Mouse (Mus musculus) C2C12 (cell line): ENCODE measurements around the gene Ppp2r3a. TPM values are rescaled to one million over a fixed set of nuclear protein-coding genes. Genes with fewer than 3 reads are reported as not detected.

Experiments used
- H3K27me3 ChIP-seq: one replicate; pipeline ENCODE4 v1.6.1; 2011; ENCODE audit not compliant: control insufficient read depth, insufficient read depth, insufficient read length
- H3K36me3 ChIP-seq: one replicate; pipeline ENCODE4 v1.6.1; 2011; ENCODE audit not compliant: control insufficient read depth, insufficient read depth
- H3K4me3 ChIP-seq: one replicate; pipeline ENCODE4 v1.5.1; 2011; ENCODE audit warnings: mild to moderate bottlenecking, control low read depth; ENCODE audit not compliant: poor library complexity, insufficient read depth, severe bottlenecking
- H3K79me2 ChIP-seq: one replicate; pipeline ENCODE4 v1.6.1; 2011; ENCODE audit not compliant: control insufficient read depth, insufficient read depth
- H3K79me3 ChIP-seq: one replicate; pipeline ENCODE4 v1.6.1; 2011; ENCODE audit warnings: low read depth, control low read depth
- H3ac ChIP-seq: one replicate; pipeline ENCODE3; 2011; ENCODE audit warnings: low read depth; ENCODE audit not compliant: control insufficient read depth, insufficient read length
- CEBPB ChIP-seq: IDR thresholded peaks from one replicate; pipeline ENCODE4 v1.6.1; 2011; ENCODE audit warnings: low read depth, mild to moderate bottlenecking, control low read depth, moderate library complexity
- CTCF ChIP-seq: IDR thresholded peaks from one replicate; pipeline ENCODE4 v1.5.1; 2011; ENCODE audit not compliant: control insufficient read depth, insufficient read depth, insufficient read length
- FOSL1 ChIP-seq: IDR thresholded peaks from one replicate; pipeline ENCODE4 v1.8.0; 2011; ENCODE audit warnings: mild to moderate bottlenecking, low read length; ENCODE audit not compliant: poor library complexity, insufficient read depth, severe bottlenecking
- MAX ChIP-seq: IDR thresholded peaks from one replicate; pipeline ENCODE4 v1.6.1; 2011; ENCODE audit warnings: mild to moderate bottlenecking, control low read depth
- MYOD1 ChIP-seq: IDR thresholded peaks from one replicate; pipeline ENCODE4 v1.6.1; 2011; ENCODE audit warnings: low read depth; ENCODE audit not compliant: control insufficient read depth, insufficient read length
- MYOG ChIP-seq: IDR thresholded peaks from one replicate; pipeline ENCODE4 v1.6.1; 2011; ENCODE audit not compliant: control insufficient read depth, insufficient read length; ENCODE audit errors: extremely low read depth
- USF1 ChIP-seq: IDR thresholded peaks from one replicate; pipeline ENCODE4 v1.6.1; 2011; ENCODE audit warnings: low read depth, mild to moderate bottlenecking, control low read depth, moderate library complexity
- polyA plus RNA-seq: library from polyadenylated mRNA; unstranded; fragments of >200 nt; fragmentation: generic; extraction: Trizol; gene quantifications from one replicate; pipeline ENCODE4 v1.2.1, GENCODE M21; 2012; ENCODE audit warnings: missing spikeins

Ppp2r3a gene
- polyA plus RNA-seq, 1 experiment: 2.4 TPM

DNA sequence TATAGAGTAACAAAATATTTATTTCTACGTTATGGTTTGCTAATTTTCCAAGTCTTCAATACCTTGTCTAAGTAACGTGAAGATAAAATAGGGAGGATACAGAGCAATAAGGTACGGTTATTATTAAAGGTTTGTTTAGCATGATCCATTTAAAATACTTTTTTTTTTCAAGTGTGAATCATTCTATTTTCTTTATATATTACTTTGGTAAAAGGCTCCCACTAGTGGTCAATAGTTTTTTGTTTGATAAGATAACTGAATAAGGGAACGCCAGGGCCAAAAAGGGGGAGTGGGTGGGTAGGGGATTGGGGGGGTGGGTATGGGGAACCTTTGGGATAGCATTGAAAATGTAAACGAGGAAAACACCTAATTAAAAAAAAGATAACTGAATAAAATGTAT, 98.7 kb downstream of the Ppp2r3a start:
- Histone ChIP-seq H3ac (no peak overlapping the region), H3K27me3 (no peaks in the 10 kb centered on the region), H3K4me3 (no peak overlapping the region), H3K79me3 (no peaks in the 10 kb centered on the region), H3K79me2 (no peaks in the 10 kb centered on the region), H3K36me3 (peaks cover 6% of the 10 kb centered on the region)
- no peak for TF ChIP-seq MYOG
- TF ChIP-seq MAX: no peak
- no peak for TF ChIP-seq CTCF
- no peak for TF ChIP-seq FOSL1
- TF ChIP-seq MYOD1: no peak
- TF ChIP-seq CEBPB: no peak
- no peak for TF ChIP-seq USF1

- TF ChIP-seq FOSL1: no peak
- TF ChIP-seq MAX: no peak
- no peak for TF ChIP-seq MYOG
- Histone ChIP-seq H3K36me3 (peaks cover 8% of the 10 kb centered on the region), H3ac (no peak overlapping the region), H3K4me3 (no peak overlapping the region), H3K79me3 (no peaks in the 10 kb centered on the region), H3K27me3 (no peaks in the 10 kb centered on the region), H3K79me2 (no peaks in the 10 kb centered on the region)
Measured at GRCm38 (mm10) chr9:101143635-101144034, 108.0 kb downstream of the Ppp2r3a start.

GRCm38 (mm10) chr9:101114182-101114884, 137.3 kb downstream of the Ppp2r3a start:
- H3K4me3 ChIP-seq: no peak overlapping the region
- no peak for TF ChIP-seq CTCF
- TF ChIP-seq MYOG: no peak
- TF ChIP-seq MYOD1: no peak
- TF ChIP-seq USF1: no peak
- TF ChIP-seq FOSL1: no peak
- TF ChIP-seq CEBPB: no peak
- no peak for TF ChIP-seq MAX
- no peaks in the 10 kb centered on the region for H3K27me3 ChIP-seq
- peaks cover 4% of the 10 kb centered on the region for H3K36me3 ChIP-seq
- no peaks in the 10 kb centered on the region for H3K79me2 ChIP-seq
- no peak overlapping the region for H3ac ChIP-seq
- no peaks in the 10 kb centered on the region for H3K79me3 ChIP-seq

GRCm38 (mm10) chr9:101113317-101113716, 138.3 kb downstream of the Ppp2r3a start:
- no peaks in the 10 kb centered on the region for H3K79me3 ChIP-seq
- TF ChIP-seq MYOG (no peak), CEBPB (no peak), CTCF (no peak), USF1 (no peak), FOSL1 (no peak), MYOD1 (no peak), MAX (no peak)
- H3K36me3 ChIP-seq: peaks cover 10% of the 10 kb centered on the region
- H3K79me2 ChIP-seq: no peaks in the 10 kb centered on the region
- no peaks in the 10 kb centered on the region for H3K27me3 ChIP-seq
- no peak overlapping the region for H3ac ChIP-seq
- no peak overlapping the region for H3K4me3 ChIP-seq

GRCm38 (mm10) chr9:101110013-101110412, 141.6 kb downstream of the Ppp2r3a start:
- H3K79me2 ChIP-seq: no peaks in the 10 kb centered on the region
- no peak overlapping the region for H3ac ChIP-seq
- peaks cover 24% of the 10 kb centered on the region for H3K36me3 ChIP-seq
- no peak for TF ChIP-seq MYOG
- no peak for TF ChIP-seq CTCF
- TF ChIP-seq MYOD1: no peak
- TF ChIP-seq MAX: no peak
- TF ChIP-seq FOSL1: no peak
- no peaks in the 10 kb centered on the region for H3K27me3 ChIP-seq
- no peaks in the 10 kb centered on the region for H3K79me3 ChIP-seq
- H3K4me3 ChIP-seq: no peak overlapping the region

DNA sequence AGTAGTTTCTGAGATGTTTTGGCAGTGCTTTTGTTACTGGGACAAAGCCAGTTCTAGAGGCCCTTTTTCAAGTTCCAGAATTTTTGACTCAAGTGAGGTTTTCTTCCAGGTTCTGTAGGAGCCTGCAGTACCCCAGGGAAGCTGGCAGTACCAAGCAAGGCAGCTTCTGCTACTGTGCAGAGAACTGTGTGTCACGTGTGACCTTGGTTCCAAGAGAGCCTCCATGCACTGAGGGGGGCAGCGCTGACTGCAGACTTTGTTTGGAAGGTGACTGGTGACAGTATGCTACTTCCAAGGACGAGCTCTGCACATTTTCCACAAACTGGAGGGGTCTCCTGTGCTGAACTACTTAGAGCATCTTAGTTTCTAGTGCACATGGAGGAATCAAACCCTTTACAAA, 144.2 kb downstream of the Ppp2r3a start:
- TF ChIP-seq MYOD1: no peak
- Histone ChIP-seq H3K36me3 (peaks cover 36% of the 10 kb centered on the region), H3K4me3 (no peak overlapping the region), H3K27me3 (no peaks in the 10 kb centered on the region), H3ac (no peak overlapping the region), H3K79me2 (peaks cover 15% of the 10 kb centered on the region), H3K79me3 (peaks cover 13% of the 10 kb centered on the region)
